Mouse (Mus musculus) limb, embryonic 12.5 days (tissue): ENCODE data around the gene Gm13276. TPM values are rescaled to one million over a fixed set of nuclear protein-coding genes. Genes with fewer than 3 reads are reported as not detected.
"Not testable (repeated sequence)": the region's sequence is repeated elsewhere in the genome, so short reads cannot be mapped to it uniquely, and the experiment has no call there.

Experiments used
- ATAC-seq: fragments of 200-750 bp; cut with Nextera tagmentation; 2 replicates; pipeline ENCODE4 v1.8.0; 2017; ENCODE audit warnings: low read depth, moderate TSS enrichment; ENCODE audit not compliant: insufficient number of reproducible peaks, insufficient read depth, low FRiP score, low TSS enrichment
- H3K27ac ChIP-seq: fragments of 300-500 bp; sonication (generic); 2 replicates; pipeline ENCODE4 v1.5.1; 2016; ENCODE audit warnings: mild to moderate bottlenecking, moderate library complexity
- H3K27me3 ChIP-seq: fragments of 300-500 bp; sonication (generic); 2 replicates; pipeline ENCODE4 v1.6.1; 2016; ENCODE audit warnings: mild to moderate bottlenecking, moderate library complexity
- H3K36me3 ChIP-seq: fragments of 300-500 bp; sonication (generic); 2 replicates; pipeline ENCODE4 v1.6.1; 2016; ENCODE audit warnings: mild to moderate bottlenecking, moderate library complexity
- H3K4me1 ChIP-seq: fragments of 300-500 bp; sonication (generic); replicated peaks from 2 replicates; pipeline ENCODE4 v1.6.1; 2016
- H3K4me2 ChIP-seq: fragments of 300-500 bp; sonication (generic); 2 replicates; pipeline ENCODE4 v1.6.1; 2016; ENCODE audit warnings: mild to moderate bottlenecking, moderate library complexity
- H3K4me3 ChIP-seq: fragments of 300-500 bp; sonication (generic); replicated peaks from 2 replicates; pipeline ENCODE4 v1.5.1; 2016; ENCODE audit warnings: mild to moderate bottlenecking
- H3K9ac ChIP-seq: fragments of 300-500 bp; sonication (generic); replicated peaks from 2 replicates; pipeline ENCODE4 v1.6.1; 2016; ENCODE audit warnings: mild to moderate bottlenecking, moderate library complexity
- H3K9me3 ChIP-seq: fragments of 300-500 bp; sonication (generic); 2 replicates; pipeline ENCODE4 v1.6.1; 2016; ENCODE audit warnings: mild to moderate bottlenecking, moderate library complexity
- WGBS: fragments of 180-500 bp; shearing (Covaris S2); methylation state at CpG from one replicate; pipeline ENCODE4 v1.1.7; 2016; 5-methylcytosine and 5-hydroxymethylcytosine counted together
- polyA plus RNA-seq: library from polyadenylated mRNA; unstranded; fragments of >200 nt; fragmentation: Nextera tagmentation; extraction: Ambion mirVana; gene quantifications from 2 replicates; pipeline ENCODE4 v1.2.1, GENCODE M21; 2016

Gene Gm13276
- polyA plus RNA-seq, 1 experiment from 2014 or later, result not detected

DNA sequence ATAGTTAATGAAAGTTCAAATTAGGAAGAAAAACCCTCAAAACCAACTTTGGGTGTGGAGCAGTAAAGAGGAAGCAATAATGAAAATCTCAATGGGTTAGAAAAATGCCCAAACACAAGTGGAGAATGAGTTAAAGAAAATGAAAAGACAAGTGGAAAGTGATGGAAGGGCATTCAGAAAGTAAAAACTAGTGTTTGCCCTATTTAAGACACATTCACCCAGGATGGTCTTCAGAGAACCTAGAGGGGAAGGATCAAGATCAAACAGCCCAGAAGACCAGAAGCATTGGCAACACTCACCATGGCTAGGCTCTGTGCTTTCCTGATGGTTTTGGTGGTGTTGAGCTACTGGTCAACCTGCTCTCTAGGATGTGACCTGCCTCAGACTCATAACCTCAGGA is 41.6 kb downstream of the Gm13276 start, which contains the start of gene Ifna6:
Gene Ifna6 (plus strand): TSS at position 301 of the 400 bp plus-strand sequence.
- ATAC-seq, H3K4me3 ChIP-seq, H3K9ac ChIP-seq, H3K4me1 ChIP-seq, H3K27ac ChIP-seq, H3K36me3 ChIP-seq, H3K4me2 ChIP-seq, H3K9me3 ChIP-seq, H3K27me3 ChIP-seq: not testable (repeated sequence)

DNA sequence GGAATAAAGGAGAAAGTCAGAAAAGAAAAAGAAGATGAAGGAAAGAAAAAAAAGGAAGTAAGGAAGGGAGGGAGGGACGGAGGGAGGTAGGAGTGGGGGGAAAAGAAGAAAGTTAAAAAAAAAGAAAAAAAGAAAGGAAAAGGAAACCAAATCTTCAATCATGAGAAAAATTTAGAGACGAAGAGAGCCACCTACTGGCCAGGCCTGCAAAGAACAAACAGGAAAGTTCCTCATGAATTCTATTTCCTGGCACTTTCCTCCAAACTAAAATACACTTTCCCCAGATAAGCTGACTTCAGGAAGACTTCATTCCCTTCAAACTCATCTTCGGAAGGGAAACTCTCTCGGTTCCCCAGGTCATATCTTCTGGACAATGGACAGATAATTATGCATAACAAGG is 45.0 kb downstream of the Gm13276 start:
- Histone ChIP-seq H3K9ac (no peak overlapping the region), H3K4me2 (no peak overlapping the region), H3K4me3 (no peak overlapping the region), H3K9me3 (no peaks in the 10 kb centered on the region), H3K27me3 (no peaks in the 10 kb centered on the region), H3K4me1 (no peaks in the 10 kb centered on the region), H3K27ac (no peak overlapping the region), H3K36me3 (no peaks in the 10 kb centered on the region)
- 34% methylated on average over 4 of the region's 4 CpGs for WGBS
- ATAC-seq, result no peak

DNA sequence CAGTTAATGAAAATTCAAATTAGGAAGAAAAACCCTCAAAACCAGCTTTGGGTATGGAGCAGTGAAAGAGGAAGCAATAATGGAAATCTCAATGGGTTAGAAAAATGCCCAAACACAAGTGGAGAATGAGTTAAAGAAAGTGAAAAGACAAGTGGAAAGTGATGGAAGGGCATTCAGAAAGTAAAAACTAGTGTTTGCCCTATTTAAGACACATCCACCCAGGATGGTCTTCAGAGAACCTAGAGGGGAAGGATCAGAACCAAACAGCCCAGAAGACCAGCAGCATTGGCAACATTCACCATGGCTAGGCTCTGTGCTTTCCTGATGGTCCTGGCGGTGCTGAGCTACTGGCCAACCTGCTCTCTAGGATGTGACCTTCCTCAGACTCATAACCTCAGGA is 49.7 kb downstream of the Gm13276 start, which contains the start of gene Ifna5:
Gene Ifna5 (plus strand): TSS at position 301 of the 400 bp plus-strand sequence.
- 80% methylated on average over 1 of the region's 1 CpGs for WGBS

More for the DNA sequence above, 49.7 kb downstream of the Gm13276 start, which contains the start of gene Ifna5:
- not testable (repeated sequence) for H3K36me3 ChIP-seq, H3K4me3 ChIP-seq, H3K4me2 ChIP-seq, H3K4me1 ChIP-seq, H3K27me3 ChIP-seq, H3K9me3 ChIP-seq, H3K27ac ChIP-seq, ATAC-seq, H3K9ac ChIP-seq

Other genes starting within 250 kb of the Gm13276 start
- gene Ifna15, start 227.5 kb upstream of the Gm13276 start, polyA plus RNA-seq, result not detected in 2 replicates
- not detected in 2 replicates for gene Ifna14, start 213.9 kb upstream of the Gm13276 start, polyA plus RNA-seq
- gene Ifna9, start 193.3 kb upstream of the Gm13276 start, polyA plus RNA-seq, result not detected in 2 replicates
- gene Ifna12, start 182.3 kb upstream of the Gm13276 start, polyA plus RNA-seq, result not detected in 2 replicates
- gene C87499, start 151.3 kb upstream of the Gm13276 start, polyA plus RNA-seq, result not detected in 2 replicates
- gene Ifna13, start 141.2 kb upstream of the Gm13276 start, polyA plus RNA-seq, result not detected in 2 replicates
- gene Ifna16, start 108.8 kb upstream of the Gm13276 start, polyA plus RNA-seq, result not detected in 2 replicates
- not detected in 2 replicates for gene Ifna2, start 101.8 kb upstream of the Gm13276 start, polyA plus RNA-seq
- not detected in 2 replicates for gene Ifnab, start 94.3 kb upstream of the Gm13276 start, polyA plus RNA-seq
- gene Gm26566, start 63.9 kb upstream of the Gm13276 start, polyA plus RNA-seq, result 1.4 and 2.8 TPM in 2 replicates
- gene Klhl9, start 63.2 kb upstream of the Gm13276 start, polyA plus RNA-seq, result 130 and 140 TPM in 2 replicates
- not detected in 2 replicates for gene Gm13271, start 30.8 kb upstream of the Gm13276 start, polyA plus RNA-seq
- 0.41 and 0.81 TPM in 2 replicates for gene Gm13283, start 25.6 kb upstream of the Gm13276 start, polyA plus RNA-seq
- 0.66 and 0.87 TPM in 2 replicates for gene Gm13290, start 11.9 kb upstream of the Gm13276 start, polyA plus RNA-seq
- gene Gm13289, start 8.8 kb upstream of the Gm13276 start, polyA plus RNA-seq, result not detected in 2 replicates
- 0.40 TPM in 1 of 2 replicates, not detected in the other for gene Gm13272, start 5.9 kb upstream of the Gm13276 start, polyA plus RNA-seq
- 0.30 and 0.32 TPM in 2 replicates for gene Ifnz, start 3.6 kb upstream of the Gm13276 start, polyA plus RNA-seq
- not detected in 2 replicates for gene Gm13277, start 2.9 kb downstream of the Gm13276 start, polyA plus RNA-seq
- gene Gm13278, start 5.8 kb downstream of the Gm13276 start, polyA plus RNA-seq, result not detected in 2 replicates
- gene Gm13275, start 8.8 kb downstream of the Gm13276 start, polyA plus RNA-seq, result not detected in 2 replicates
- gene Gm13279, start 11.7 kb downstream of the Gm13276 start, polyA plus RNA-seq, result not detected in 2 replicates
- 0.18 and 0.88 TPM in 2 replicates for gene Gm13285, start 14.0 kb downstream of the Gm13276 start, polyA plus RNA-seq
- gene Gm13287, start 17.5 kb downstream of the Gm13276 start, polyA plus RNA-seq, result not detected in 2 replicates
- gene Gm13288, start 19.8 kb downstream of the Gm13276 start, polyA plus RNA-seq, result 0.08 and 0.22 TPM in 2 replicates
- not detected in 2 replicates for gene Ifna7, start 30.5 kb downstream of the Gm13276 start, polyA plus RNA-seq
- not detected in 2 replicates for gene Ifna11, start 34.2 kb downstream of the Gm13276 start, polyA plus RNA-seq
- gene Ifna6, start 41.7 kb downstream of the Gm13276 start, polyA plus RNA-seq, result not detected in 2 replicates
- gene Ifna5, start 49.8 kb downstream of the Gm13276 start, polyA plus RNA-seq, result not detected in 2 replicates
- gene Ifna4, start 56.2 kb downstream of the Gm13276 start, polyA plus RNA-seq, result not detected in 2 replicates
- gene Ifna1, start 64.4 kb downstream of the Gm13276 start, polyA plus RNA-seq, result not detected in 2 replicates
- gene Ifne, start 94.5 kb downstream of the Gm13276 start, polyA plus RNA-seq, result not detected in 2 replicates